Mouse (Mus musculus) heart, adult 2 months (tissue): ENCODE measurements around the gene Gm10719. TPM values are rescaled to one million over a fixed set of nuclear protein-coding genes. Genes with fewer than 3 reads are reported as not detected.
"Not testable (repeated sequence)": the region's sequence is repeated elsewhere in the genome, so short reads cannot be mapped to it uniquely, and the experiment has no call there.

Experiments
- DNase-seq, 2 experiments: peaks; one replicate each; pipeline ENCODE4 v3.0.0; 2021
- H3K27ac ChIP-seq: fragments of 200-600 bp; 2 replicates; pipeline ENCODE4 v1.8.1; 2022
- H3K27me3 ChIP-seq: fragments of 200-500 bp; 2 replicates; pipeline ENCODE4 v1.6.1; 2012; ENCODE audit warnings: mild to moderate bottlenecking, low read length, inconsistent platforms, mixed read lengths; ENCODE audit not compliant: control insufficient read depth, insufficient read depth
- H3K36me3 ChIP-seq: fragments of 200-500 bp; 2 replicates; pipeline ENCODE4 v1.6.1; 2012; ENCODE audit warnings: low read length, inconsistent platforms; ENCODE audit not compliant: control insufficient read depth, insufficient read depth
- H3K4me1 ChIP-seq: fragments of 200-500 bp; 2 replicates; pipeline ENCODE4 v1.6.1; 2011; ENCODE audit warnings: low read length; ENCODE audit not compliant: control insufficient read depth, insufficient read depth
- H3K4me3 ChIP-seq: fragments of 200-600 bp; 2 replicates; pipeline ENCODE4 v1.8.1; 2022
- H3K79me2 ChIP-seq: fragments of 200-500 bp; replicated peaks from 2 replicates; pipeline ENCODE4 v1.6.1; 2012; ENCODE audit warnings: mild to moderate bottlenecking, inconsistent platforms, low read length, moderate library complexity, mixed read lengths; ENCODE audit not compliant: control insufficient read depth, insufficient read depth
- H3K9ac ChIP-seq: fragments of 200-500 bp; 2 replicates; pipeline ENCODE4 v1.6.1; 2012; ENCODE audit warnings: low read depth, mild to moderate bottlenecking, control low read depth, inconsistent platforms, low read length, mixed read lengths
- WGBS: fragments of 180-500 bp; shearing (Covaris S2); methylation state at CpG from one replicate; pipeline ENCODE4 v1.1.7; 2018; 5-methylcytosine and 5-hydroxymethylcytosine counted together
- intact Hi-C: fragments of 180-260 bp; cut with DNase I; formaldehyde crosslinking; loops from one replicate; pipeline ENCODE4 v1.15.1; 2025
- long read RNA-seq: library from polyadenylated mRNA; stranded (forward); transcript quantifications from one replicate; pipeline ENCODE4 v2.0.0, GENCODE M21; 2021
- polyA plus RNA-seq: library from polyadenylated mRNA; depleted of rRNA; stranded (reverse); fragments of >200 nt; gene quantifications from 2 replicates; pipeline ENCODE4 v1.2.3, GENCODE M21; 2012; rRNA removed
- total RNA-seq, 2 experiments: library from RNA; stranded (reverse); gene quantifications; 2 replicates each; pipeline ENCODE4 v1.2.3; 2021

Gene Gm10719
- not detected for total RNA-seq
- polyA plus RNA-seq = not detected in 2 replicates
- long read RNA-seq = 0 reads

DNA sequence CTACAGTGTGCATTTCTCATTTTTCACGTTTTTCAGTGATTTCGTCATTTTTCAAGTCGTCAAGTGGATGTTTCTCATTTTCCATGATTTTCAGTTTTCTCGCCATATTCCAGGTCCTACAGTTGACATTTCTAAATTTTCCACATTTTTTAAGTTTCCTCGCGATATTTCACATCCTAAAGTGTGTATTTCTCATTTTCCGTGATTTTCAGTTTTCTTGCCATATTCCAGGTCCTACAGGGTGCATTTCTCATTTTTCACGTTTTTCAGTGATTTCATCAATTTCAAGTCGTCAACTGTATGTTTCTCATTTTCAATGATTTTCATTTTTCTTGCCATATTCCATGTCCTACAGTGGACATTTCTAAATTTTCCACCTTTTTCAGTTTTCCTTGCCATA is at the start of gene Gm10719:
Gene Gm10719, plus strand, starts transcription at position 301 of the 400 bp plus-strand sequence.
- H3K79me2 ChIP-seq, DNase-seq, H3K9ac ChIP-seq, H3K4me3 ChIP-seq, H3K4me1 ChIP-seq, H3K27ac ChIP-seq, intact Hi-C loops, H3K27me3 ChIP-seq, H3K36me3 ChIP-seq: not testable (repeated sequence)
- 40% methylated on average over 1 of the region's 9 CpGs for WGBS

DNA sequence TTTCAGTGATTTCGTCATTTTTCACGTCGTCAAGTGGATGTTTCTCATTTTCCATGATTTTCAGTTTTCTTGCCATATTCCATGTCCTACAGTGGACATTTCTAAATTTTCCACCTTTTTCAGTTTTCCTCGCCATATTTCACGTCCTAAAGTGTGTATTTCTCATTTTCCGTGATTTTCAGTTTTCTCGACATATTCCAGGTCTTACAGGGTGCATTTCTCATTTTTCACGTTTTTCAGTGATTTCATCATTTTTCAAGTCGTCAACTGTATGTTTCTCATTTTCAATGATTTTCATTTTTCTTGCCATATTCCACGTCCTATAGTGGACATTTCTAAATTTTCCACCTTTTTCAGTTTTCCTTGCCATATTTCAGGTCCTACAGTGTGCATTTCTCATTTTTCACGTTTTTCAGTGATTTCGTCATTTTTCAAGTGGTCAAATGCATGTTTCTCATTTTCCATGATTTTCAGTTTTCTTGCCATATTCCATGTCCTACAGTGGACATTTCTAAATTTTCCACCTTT is 16.7 kb upstream of the Gm10719 start, which contains the start of gene Gm10722:
Gene Gm10722, plus strand, starts transcription at position 478 of the 528 bp plus-strand sequence.
- H3K4me1 ChIP-seq, H3K4me3 ChIP-seq, H3K27me3 ChIP-seq, H3K27ac ChIP-seq, H3K36me3 ChIP-seq, H3K9ac ChIP-seq, H3K79me2 ChIP-seq, intact Hi-C loops: not testable (repeated sequence)
- peak in 1 of 2 experiments; percentile 10 for DNase-seq
- 72% methylated on average over 12 of the region's 12 CpGs for WGBS

DNA sequence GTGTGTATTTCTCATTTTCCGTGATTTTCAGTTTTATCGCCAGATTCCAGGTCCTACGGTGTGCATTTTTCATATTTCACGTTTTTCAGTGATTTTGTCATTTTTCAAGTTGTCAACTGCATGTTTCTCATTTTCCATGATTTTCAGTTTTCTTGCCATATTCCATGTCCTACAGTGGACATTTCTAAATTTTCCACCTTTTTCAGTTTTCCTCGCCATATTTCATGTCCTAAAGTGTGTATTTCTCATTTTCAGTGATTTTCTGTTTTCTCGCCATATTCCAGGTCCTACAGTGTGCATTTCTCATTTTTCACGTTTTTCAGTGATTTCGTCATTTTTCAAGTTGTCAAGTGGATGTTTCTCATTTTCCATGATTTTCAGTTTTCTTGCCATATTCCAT is 16.2 kb upstream of the Gm10719 start:
- H3K79me2 ChIP-seq, H3K4me3 ChIP-seq, H3K4me1 ChIP-seq, H3K27ac ChIP-seq, H3K27me3 ChIP-seq, H3K36me3 ChIP-seq, intact Hi-C loops, H3K9ac ChIP-seq: not testable (repeated sequence)
- WGBS = 67% methylated on average over 8 of the region's 8 CpGs
- DNase-seq = peak in 1 of 2 experiments; percentile 2

DNA sequence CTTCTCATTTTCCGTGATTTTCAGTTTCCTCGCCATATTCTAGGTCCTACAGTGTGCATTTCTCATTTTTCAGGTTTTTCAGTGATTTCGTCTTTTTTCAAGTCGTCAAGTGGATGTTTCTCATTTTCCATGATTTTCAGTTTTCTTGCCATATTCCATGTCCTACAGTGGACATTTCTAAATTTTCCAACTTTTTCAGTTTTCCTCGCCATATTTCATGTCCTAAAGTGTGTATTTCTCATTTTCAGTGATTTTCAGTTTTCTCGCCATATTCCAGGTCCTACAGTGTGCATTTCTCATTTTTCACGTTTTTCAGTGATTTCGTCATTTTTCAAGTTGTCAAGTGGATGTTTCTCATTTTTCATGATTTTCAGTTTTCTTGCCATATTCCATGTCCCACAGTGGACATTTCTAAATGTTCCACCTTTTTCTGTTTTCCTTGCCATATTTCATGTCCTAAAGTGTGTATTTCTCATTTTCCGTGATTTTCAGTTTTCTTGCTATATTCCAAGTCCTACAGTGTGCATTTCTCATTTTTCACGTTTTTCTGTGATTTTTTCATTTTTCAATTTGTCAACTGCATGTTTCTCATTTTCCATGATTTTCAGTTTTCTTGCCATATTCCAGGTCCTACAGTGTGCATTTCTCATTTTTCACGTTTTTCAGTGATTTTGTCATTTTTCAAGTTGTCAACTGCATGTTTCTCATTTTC is 15.1 kb upstream of the Gm10719 start:
- H3K36me3 ChIP-seq, H3K27ac ChIP-seq, H3K4me3 ChIP-seq, H3K79me2 ChIP-seq, H3K4me1 ChIP-seq, H3K27me3 ChIP-seq, H3K9ac ChIP-seq, intact Hi-C loops: not testable (repeated sequence)
- peak; percentile 60 to 86 for DNase-seq
- 67% methylated on average over 9 of the region's 11 CpGs for WGBS

DNA sequence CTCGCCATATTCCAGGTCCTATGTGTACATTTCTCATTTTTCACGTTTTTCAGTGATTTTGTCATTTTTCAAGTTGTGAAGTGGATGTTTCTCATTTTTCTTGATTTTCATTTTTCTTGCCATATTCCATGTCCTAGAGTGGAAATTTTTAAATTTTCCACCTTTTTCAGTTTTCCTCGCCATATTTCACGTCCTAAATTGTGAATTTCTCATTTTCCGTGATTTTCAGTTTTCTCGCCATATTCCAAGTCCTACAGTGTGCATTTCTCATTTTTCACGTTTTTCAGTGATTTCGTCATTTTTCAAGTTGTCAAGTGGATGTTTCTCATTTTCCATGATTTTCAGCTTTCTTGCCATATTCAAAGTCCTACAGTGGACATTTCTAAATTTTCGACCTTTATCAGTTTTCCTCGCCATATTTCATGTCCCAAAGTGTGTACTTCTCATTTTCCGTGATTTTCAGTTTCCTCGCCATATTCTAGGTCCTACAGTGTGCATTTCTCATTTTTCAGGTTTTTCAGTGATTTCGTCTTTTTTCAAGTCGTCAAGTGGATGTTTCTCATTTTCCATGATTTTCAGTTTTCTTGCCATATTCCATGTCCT is 14.3 kb upstream of the Gm10719 start, which contains the start of gene Gm11168:
Gene Gm11168, plus strand, starts transcription at position 553 of the 603 bp plus-strand sequence.
- WGBS = 75% methylated on average over 6 of the region's 14 CpGs
- intact Hi-C loops, H3K4me3 ChIP-seq, H3K79me2 ChIP-seq, H3K27me3 ChIP-seq, H3K4me1 ChIP-seq, H3K9ac ChIP-seq, H3K27ac ChIP-seq, DNase-seq, H3K36me3 ChIP-seq: not testable (repeated sequence)

DNA sequence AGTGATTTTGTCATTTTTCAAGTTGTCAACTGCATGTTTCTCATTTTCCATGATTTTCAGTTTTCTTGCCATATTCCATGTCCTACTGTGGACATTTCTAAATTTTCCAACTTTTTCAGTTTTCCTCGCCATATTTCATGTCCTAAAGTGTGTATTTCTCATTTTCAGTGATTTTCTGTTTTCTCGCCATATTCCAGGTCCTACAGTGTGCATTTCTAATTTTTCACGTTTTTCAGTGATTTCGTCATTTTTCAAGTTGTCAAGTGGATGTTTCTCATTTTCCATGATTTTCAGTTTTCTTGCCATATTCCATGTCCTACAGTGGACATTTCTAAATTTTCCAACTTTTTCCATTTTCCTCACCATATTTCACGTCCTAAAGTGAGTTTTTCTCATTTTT is 11.0 kb upstream of the Gm10719 start:
- intact Hi-C loops, H3K4me1 ChIP-seq, H3K79me2 ChIP-seq, DNase-seq, H3K4me3 ChIP-seq, H3K36me3 ChIP-seq, H3K27me3 ChIP-seq, H3K27ac ChIP-seq, H3K9ac ChIP-seq: not testable (repeated sequence)
- WGBS = 73% methylated on average over 1 of the region's 5 CpGs

DNA sequence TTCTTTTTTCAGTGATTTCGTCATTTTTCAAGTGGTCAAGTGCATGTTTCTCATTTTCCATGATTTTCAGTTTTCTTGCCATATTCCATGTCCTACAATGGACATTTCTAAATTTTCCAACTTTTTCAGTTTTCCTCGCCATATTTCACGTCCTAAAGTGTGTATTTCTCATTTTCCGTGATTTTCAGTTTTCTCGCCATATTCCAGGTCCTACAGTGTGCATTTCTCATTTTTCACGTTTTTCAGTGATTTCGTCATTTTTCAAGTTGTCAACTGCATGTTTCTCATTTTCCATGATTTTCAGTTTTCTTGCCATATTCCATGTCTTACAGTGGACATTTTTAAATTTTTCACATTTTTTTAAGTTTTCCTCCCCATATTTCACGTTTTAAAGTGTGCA is 10.6 kb upstream of the Gm10719 start:
- 73% methylated on average over 8 of the region's 8 CpGs for WGBS

DNA sequence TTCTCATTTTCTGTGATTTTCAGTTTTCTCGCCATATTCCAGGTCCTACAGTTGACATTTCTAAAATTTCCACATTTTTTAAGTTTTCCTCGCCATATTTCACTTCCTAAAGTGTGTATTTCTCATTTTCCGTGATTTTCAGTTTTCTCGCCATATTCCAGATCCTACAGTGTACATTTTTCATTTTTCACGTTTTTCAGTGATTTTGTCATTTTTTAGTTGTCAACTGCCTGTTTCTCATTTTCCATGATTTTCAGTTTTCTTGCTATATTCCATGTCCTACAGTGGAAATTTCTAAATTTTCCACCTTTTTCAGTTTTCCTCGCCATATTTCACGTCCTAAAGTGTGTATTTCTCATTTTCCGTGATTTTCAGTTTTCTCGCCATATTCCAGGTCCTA is 9.9 kb upstream of the Gm10719 start:
- intact Hi-C loops, H3K4me1 ChIP-seq, H3K27ac ChIP-seq, DNase-seq, H3K4me3 ChIP-seq, H3K9ac ChIP-seq, H3K36me3 ChIP-seq, H3K79me2 ChIP-seq, H3K27me3 ChIP-seq: not testable (repeated sequence)
- 77% methylated on average over 8 of the region's 9 CpGs for WGBS

More for the DNA sequence above, 10.6 kb upstream of the Gm10719 start:
- DNase-seq = peak; percentile 47 to 78
- H3K27ac ChIP-seq, H3K79me2 ChIP-seq, H3K9ac ChIP-seq, H3K4me1 ChIP-seq, H3K4me3 ChIP-seq, H3K27me3 ChIP-seq, H3K36me3 ChIP-seq, intact Hi-C loops: not testable (repeated sequence)

DNA sequence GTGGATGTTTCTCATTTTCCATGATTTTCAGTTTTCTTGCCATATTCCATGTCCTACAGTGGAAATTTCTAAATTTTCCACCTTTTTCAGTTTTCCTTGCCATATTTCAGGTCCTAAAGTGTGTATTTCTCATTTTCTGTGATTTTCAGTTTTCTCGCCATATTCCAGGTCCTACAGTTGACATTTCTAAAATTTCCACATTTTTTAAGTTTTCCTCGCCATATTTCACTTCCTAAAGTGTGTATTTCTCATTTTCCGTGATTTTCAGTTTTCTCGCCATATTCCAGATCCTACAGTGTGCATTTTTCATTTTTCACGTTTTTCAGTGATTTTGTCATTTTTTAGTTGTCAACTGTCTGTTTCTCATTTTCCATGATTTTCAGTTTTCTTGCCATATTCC is 7.9 kb upstream of the Gm10719 start:
- H3K4me3 ChIP-seq, H3K27me3 ChIP-seq, intact Hi-C loops, H3K36me3 ChIP-seq, H3K79me2 ChIP-seq, H3K9ac ChIP-seq, H3K27ac ChIP-seq, H3K4me1 ChIP-seq, DNase-seq: not testable (repeated sequence)
- WGBS = no CpG with 5 or more reads among the region's 5 CpGs
